Mouse (Mus musculus): ENCODE measurements around the gene Rfx4. TPM values are rescaled to one million over a fixed set of nuclear protein-coding genes. Genes with fewer than 3 reads are reported as not detected.

Gene Rfx4
- polyA plus RNA-seq, 1 experiment, result not detected

GRCm38 (mm10) chr10:84807206-84807605, 51.3 kb downstream of the Rfx4 start:
- WGBS, result 91% methylated on average over 9 of the region's 9 CpGs
- no peak for DNase-seq (ENCODE audit: low read depth, low spot score)

DNA sequence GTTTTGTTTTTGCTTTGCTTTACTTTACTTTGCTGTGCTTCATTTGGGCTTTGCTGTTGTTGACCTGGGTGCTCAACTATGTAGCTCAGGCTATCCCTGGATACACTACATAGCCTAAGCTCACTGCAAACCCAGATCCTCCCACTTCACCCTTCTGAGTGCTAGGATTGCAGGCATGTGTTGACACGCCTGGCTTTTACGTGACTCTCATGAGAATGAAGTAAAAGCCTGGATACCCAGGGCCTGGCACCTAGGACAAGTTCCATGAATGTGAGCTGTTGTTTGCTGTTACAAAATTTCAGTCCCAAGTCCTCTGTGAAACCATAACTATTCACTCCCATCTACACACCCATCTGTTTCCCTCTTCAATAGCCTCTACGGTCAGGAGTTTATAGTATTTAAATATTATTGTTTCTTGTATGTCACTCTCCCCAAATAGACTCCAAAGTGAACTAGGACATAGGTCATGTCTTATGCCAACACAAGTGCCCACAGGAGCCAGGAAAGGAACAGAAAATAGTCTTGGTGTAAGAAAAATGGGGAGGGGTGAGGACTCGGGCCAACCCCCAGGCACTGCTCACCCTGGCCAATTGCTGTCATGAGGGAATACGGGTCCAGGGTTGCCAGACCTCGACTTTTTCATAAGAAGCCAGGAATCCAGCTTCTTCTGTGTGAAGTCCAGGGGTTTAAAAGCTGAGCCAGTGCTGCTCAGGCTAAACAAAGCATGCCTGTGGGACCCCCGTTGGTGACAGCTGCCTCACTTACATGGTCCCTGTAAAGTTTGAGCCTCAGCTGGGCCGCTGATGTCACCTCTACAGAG, 54.4 kb downstream of the Rfx4 start:
- 45% methylated on average over 8 of the region's 8 CpGs for WGBS
- no peak for DNase-seq (ENCODE audit: low read depth, low spot score)

DNA sequence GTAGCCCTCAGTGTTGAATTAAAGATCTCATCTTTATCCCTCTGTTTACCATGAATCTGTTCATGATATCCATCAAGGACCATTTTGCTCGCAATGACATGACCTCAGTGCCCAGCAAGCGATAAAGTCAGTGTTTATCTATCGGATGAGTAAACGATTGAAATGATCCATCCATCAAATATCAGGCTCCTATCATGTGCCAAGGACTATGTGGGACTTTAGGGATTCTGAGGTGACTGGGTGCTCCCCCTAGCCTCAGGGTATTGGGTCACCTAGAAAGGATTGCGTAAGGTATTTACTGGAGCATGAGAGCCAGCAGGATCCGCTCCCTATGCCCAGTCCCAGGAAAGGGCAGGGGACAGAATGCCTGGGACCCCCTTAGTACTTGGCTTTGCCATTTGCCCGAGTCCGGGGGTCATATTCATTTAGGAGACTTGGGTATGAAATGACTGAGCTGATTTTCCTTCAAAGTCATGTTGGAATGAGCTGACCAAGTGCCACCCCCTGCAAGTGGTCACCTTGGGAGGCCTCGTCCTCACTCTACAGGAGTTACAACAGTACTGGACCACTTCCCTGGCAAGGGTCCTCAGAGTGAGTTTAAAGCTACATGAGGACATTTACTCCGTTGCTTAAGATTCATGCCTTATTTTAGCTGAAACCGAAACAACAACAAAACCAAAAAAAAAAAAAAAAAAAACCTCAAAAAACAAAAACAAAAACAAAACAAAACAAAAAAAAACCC, 55.5 kb downstream of the Rfx4 start:
- no peak for DNase-seq (ENCODE audit: low read depth, low spot score)
- 87% methylated on average over 11 of the region's 11 CpGs for WGBS

DNA sequence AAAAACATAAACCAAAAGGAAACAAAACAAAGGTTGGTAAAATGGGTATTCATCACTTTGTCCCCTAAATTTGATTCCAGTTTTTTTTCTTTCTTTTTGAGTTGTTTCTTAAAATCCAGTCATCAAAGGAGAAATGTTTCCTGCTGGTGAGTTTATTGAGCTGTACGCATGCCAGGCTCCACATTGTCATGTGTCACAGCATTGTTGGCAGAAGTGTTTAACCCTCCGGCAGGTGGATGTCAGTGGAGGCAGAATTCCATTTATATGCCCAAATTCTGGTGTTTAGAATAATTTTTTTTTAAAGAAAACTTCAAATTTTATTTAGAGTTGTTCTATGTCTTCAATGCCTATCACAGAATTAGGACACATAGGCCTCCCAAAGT, 56.0 kb downstream of the Rfx4 start:
- no peak for DNase-seq (ENCODE audit: low read depth, low spot score)
- WGBS, result 43% methylated on average over 2 of the region's 2 CpGs

DNA sequence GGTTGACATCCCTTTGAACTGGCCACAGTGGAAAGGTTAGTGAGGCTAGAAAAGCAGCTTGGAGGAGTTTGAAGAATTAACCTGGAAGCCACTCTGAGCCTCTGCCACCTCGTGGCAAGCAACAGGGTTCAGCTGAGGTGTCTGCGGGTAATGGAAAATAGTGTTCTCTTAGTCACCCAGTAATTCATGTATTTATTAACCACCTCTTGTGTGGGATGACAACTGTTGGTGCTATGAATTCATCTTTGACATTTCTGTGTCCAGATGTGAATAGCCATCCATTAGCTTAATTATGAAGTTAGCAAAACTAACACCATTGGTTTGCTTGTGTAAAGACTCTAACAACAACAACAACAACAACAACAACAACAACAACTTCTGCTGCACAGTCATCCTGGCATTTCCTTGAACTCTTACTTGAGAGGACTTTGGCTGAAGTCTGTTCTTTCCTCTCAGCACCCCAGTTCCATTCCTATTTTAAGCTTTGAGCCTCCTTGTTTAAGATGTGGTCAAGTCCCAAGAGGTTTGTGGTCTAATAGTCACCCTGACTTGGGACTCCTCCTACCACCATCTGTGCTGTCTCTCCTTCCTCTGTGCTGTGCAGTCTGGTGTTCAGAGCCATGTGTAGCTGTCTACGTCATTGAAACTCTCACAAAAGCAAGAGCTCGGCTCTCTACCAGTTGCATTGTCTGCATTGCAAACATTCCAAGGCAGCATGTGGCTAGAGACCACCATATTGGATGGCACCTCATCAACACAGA, 60.0 kb downstream of the Rfx4 start:
- WGBS, result 54% methylated on average over 4 of the region's 4 CpGs
- no peak for DNase-seq (ENCODE audit: low read depth, low spot score)

- DNase-seq (ENCODE audit: low read depth, low spot score), result no peak
- 72% methylated on average over 7 of the region's 7 CpGs for WGBS
Measured at GRCm38 (mm10) chr10:84817086-84817869, 61.4 kb downstream of the Rfx4 start.

DNA sequence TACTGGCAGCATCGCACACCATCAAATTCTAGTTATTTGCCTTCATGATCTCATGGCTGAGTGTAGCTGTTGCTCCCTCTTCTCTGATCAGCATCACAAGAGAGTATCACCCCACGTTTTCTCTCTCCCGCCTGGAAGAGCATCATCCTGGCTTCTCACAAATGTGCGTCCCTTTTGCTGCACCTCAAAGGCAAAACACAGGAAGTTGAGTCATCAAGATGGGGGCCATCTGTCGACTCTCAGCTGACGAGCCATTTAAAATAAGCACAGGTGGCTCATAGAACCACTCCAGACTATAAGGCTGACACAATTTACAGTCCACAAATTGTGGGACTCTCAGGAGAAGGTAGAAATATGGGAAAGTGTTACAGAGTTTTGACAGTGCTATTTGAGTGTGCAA, 63.8 kb downstream of the Rfx4 start:
- WGBS, result 56% methylated on average over 6 of the region's 6 CpGs
- DNase-seq (ENCODE audit: low read depth, low spot score), result no peak

- 55% methylated on average over 3 of the region's 3 CpGs for WGBS
- DNase-seq (ENCODE audit: low read depth, low spot score), result no peak
Measured at GRCm38 (mm10) chr10:84820230-84820629, 64.4 kb downstream of the Rfx4 start.

DNA sequence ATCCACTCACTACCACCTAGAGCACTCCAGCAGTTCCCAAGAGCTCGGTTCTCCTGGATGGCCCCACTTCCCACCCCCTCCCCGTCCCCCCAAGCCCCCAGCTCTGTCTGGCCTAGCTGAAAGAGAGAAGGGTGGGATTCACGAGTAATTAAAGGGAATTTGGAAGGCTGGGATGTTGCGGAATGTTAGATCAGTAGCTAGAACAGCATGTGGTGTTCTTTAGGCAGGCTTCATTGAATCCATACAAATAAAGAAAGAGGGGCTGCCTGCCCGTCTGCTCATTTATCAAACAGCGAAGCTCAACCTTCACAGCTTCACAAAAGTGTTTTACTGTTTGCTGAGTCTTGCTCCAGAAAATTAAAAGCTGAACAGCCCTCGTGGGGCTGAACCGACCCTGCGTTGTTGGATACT, 66.9 kb downstream of the Rfx4 start:
- DNase-seq (ENCODE audit: low read depth, low spot score), result no peak
- 67% methylated on average over 9 of the region's 9 CpGs for WGBS

- WGBS, result 29% methylated on average over 4 of the region's 4 CpGs
- no peak for DNase-seq (ENCODE audit: low read depth, low spot score)
Measured at GRCm38 (mm10) chr10:84823621-84824020, 67.8 kb downstream of the Rfx4 start.

- DNase-seq (ENCODE audit: low read depth, low spot score), result no peak
- WGBS, result 71% methylated on average over 8 of the region's 8 CpGs
Measured at GRCm38 (mm10) chr10:84829009-84829408, 73.1 kb downstream of the Rfx4 start.

- no peak for DNase-seq (ENCODE audit: low read depth, low spot score)
- 63% methylated on average over 6 of the region's 6 CpGs for WGBS
Measured at GRCm38 (mm10) chr10:84835596-84835995, 79.7 kb downstream of the Rfx4 start.

- 15% methylated on average over 4 of the region's 4 CpGs for WGBS
Measured at GRCm38 (mm10) chr10:84836104-84836503, 80.2 kb downstream of the Rfx4 start.

DNA sequence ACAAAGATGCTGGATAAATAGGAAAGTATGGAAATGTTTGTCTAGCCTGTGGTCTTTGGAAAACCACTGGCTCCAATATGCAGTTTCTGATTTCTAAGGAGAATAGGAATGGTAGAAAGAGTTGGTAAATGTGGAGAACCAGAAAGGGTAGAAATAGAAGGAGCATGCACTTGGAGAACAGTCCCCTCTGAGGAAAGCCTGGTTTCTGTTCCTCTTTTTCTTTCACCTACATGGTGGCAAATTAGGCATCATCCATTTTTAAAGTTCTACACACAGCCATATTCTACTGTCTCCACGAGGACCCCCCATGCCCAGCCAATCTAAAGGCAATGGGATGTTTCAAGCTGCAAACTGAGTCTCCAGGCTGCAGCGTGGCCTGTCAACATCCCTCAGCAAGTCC, 81.5 kb downstream of the Rfx4 start:
- 88% methylated on average over 2 of the region's 2 CpGs for WGBS
- DNase-seq (ENCODE audit: low read depth, low spot score), result no peak

More at GRCm38 (mm10) chr10:84836104-84836503, 80.2 kb downstream of the Rfx4 start:
- DNase-seq (ENCODE audit: low read depth, low spot score), result peak; percentile 19

DNA sequence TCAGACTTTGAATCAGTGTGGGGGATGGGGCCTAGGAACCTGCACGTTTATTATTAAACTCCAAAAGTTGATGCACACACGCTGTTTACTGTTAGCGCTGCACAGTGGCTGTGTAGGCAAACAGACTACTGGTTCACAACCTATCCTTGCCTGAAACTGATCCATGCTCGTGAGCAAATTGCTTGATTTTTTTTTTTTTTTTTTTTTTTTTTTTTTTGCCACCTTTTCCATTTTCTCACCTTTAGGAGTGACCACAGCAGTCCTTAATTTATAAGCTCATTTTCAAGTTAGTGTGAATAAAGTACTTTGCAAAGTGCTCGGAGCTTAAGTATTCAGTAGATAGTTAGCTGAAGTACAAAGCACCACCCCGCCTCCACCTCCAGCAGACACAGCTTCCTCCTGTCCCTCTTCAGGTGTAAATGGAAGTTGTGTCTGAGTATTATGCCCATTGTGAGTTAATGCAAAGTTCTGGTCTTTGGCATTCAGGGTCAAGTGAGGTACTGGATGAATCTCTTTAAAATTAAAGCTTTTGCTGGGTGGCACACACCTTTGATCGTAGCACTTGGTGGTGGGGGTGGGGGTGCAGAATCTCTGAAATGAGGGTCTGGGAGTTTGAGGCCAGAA, 83.1 kb downstream of the Rfx4 start:
- 71% methylated on average over 7 of the region's 7 CpGs for WGBS
- no peak for DNase-seq (ENCODE audit: low read depth, low spot score)

DNA sequence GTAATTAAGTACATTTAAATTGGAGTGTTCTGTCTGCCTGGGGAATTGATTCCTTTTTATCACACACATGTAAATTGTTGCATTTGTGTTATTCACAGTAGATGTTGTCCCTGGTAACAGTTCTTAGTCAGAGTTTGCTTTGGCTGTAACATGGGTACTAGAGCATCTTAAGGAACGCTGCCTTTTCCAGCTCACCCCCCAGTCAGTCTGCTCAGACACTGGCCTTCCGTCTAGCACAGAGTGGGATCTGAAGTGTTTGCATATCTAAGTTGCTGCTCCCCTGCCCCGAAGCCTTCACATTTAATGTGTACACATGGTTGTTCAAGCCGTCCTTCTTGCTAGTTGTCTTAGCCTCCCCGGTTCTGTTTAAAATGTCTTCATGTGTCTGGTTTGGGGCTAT, 90.8 kb downstream of the Rfx4 start:
- DNase-seq (ENCODE audit: low read depth, low spot score), result no peak
- WGBS, result 58% methylated on average over 5 of the region's 5 CpGs

DNA sequence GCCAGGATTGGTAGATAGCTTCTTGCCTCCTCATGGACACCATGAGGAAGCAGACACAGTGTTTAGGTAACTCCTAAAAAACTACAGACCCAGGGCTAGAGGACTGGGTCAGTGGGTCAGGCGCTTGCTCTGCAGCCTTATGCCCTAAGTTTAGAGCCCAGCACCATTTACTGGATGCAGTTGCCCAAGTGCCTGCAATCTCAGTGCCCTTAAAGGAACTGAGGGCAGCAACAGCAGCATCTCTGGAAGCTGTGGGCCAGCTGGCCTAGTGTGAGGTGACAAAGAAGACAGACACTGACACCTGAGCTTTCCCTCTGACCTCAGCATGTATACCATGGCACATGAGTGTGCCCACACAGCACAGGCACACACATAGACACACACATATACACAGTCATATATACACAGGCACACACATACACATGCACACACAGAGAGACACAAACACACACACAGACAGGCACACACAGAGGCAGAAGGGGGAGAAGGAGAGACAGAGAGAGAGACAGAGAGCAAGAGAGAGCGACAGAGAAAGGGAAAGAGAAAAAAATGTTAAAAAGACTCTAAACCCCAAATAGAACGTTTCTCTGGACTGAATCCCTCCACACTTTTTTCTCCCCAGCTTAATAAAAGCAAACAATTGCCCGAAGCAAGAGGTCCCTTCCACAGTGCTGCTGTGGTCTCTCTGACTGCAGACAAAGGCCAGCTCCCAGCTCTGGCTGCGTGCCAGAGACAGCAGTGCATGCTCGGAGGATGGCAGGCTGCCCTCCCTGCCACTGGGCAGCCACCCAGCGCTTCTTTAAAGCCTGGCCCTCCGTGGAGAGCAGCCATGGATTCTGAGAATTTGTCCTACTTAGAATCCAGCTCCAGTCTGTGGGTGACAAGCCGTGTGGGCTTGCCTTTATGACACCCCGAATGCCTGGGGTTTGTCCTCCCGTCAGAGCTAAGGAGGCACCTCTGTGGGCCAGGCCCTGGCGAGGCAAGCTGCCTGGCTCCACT, 96.4 kb downstream of the Rfx4 start:
- WGBS, result 42% methylated on average over 12 of the region's 12 CpGs
- DNase-seq (ENCODE audit: low read depth, low spot score), result no peak

- no peak for DNase-seq (ENCODE audit: low read depth, low spot score)
- WGBS, result 78% methylated on average over 8 of the region's 8 CpGs
Measured at GRCm38 (mm10) chr10:84854059-84854458, 98.2 kb downstream of the Rfx4 start.

All from large intestine, adult 2 months (tissue).